Mouse (Mus musculus) layer of hippocampus, postnatal 14 days (tissue): ENCODE measurements around the gene Notch4. TPM values are rescaled to one million over a fixed set of nuclear protein-coding genes. Genes with fewer than 3 reads are reported as not detected.

Experiments
- DNase-seq, 2 experiments: peaks; one replicate each; pipeline ENCODE4 v3.0.0; 2021 to 2022; ENCODE audit warnings: low spot score in 2 of 2, mixed read lengths in 1 of 2
- total RNA-seq, 2 experiments: library from RNA; stranded (reverse); gene quantifications; 2 replicates each; pipeline ENCODE4 v1.2.3; 2021

The Notch4 gene
- total RNA-seq, 2 experiments from 2014 or later = 12.8 to 16.7 TPM

- no peak for DNase-seq
Observed at GRCm38 (mm10) chr17:34569919-34570318, 5.9 kb downstream of the Notch4 start.

GRCm38 (mm10) chr17:34571875-34572274, 7.8 kb downstream of the Notch4 start:
- DNase-seq = no peak

- DNase-seq = no peak
Observed at GRCm38 (mm10) chr17:34572361-34572760, 8.3 kb downstream of the Notch4 start.

- no peak for DNase-seq
Observed at GRCm38 (mm10) chr17:34576577-34576976, 12.5 kb downstream of the Notch4 start.

GRCm38 (mm10) chr17:34578070-34578469, 14.0 kb downstream of the Notch4 start:
- DNase-seq = no peak

GRCm38 (mm10) chr17:34582528-34582927, 18.5 kb downstream of the Notch4 start:
- no peak for DNase-seq

DNA sequence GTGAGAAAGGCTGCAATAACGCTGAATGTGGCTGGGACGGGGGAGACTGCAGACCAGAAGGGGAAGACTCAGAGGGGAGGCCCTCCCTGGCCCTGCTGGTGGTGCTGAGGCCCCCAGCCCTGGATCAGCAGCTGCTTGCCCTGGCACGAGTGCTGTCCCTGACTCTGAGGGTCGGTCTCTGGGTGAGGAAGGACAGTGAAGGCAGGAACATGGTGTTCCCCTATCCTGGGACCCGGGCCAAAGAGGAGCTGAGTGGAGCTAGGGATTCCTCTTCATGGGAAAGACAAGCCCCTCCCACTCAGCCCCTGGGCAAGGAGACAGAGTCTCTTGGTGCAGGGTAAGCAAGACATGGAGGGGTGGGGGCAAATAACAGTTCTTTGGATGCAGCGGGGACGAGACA, 19.3 kb downstream of the Notch4 start:
- no peak for DNase-seq

DNA sequence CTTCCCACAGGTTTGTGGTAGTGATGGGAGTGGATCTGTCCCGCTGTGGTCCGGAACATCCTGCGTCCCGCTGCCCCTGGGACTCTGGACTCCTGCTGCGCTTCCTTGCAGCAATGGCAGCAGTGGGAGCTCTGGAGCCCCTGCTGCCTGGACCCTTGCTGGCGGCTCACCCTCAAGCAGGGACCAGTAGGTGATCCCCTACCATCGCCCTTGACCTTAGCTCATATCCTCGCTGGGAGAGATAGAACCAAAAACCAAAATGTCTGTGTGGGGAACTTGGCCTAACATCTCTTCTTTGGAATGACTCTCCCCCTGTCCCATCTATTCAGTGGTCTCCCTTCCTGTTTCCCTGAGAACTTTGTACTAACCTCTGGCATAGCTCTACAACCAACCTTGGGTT, 19.8 kb downstream of the Notch4 start:
- DNase-seq = no peak

- no peak for DNase-seq
Observed at GRCm38 (mm10) chr17:34585121-34585520, 21.1 kb downstream of the Notch4 start.

DNA sequence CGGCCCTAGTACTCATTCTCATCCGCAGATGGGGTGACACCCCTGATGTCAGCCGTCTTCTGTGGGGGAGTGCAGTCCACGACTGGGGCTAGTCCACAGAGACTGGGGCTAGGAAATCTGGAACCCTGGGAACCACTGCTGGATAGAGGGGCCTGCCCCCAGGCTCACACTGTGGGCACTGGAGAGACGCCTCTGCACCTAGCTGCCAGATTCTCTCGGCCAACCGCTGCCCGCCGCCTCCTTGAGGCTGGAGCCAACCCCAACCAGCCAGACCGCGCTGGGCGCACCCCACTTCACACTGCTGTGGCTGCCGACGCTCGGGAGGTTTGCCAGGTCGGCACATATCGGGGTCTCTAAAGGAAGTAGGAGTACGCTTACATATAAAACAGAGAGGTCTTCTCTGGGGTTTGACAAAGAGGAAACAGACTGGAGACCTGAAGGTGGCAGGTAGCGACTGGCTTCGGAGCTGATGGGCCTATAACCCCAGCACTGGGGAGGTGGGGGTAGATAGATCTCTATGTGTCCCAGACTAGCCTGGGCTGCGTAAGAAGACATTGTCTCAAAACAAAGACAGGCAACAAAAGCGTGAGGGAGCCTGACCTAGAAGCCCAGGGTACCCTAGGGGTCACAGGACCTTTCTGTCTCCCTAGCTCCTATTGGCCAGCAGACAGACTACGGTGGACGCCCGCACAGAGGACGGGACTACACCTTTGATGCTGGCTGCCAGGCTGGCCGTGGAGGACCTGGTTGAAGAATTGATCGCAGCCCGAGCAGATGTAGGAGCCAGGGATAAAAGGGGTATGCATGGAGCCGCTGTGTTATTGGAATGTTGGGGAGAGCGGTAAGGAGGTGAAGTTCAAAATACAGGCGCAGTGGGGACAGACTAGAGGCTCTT, 22.1 kb downstream of the Notch4 start:
- DNase-seq = no peak

DNA sequence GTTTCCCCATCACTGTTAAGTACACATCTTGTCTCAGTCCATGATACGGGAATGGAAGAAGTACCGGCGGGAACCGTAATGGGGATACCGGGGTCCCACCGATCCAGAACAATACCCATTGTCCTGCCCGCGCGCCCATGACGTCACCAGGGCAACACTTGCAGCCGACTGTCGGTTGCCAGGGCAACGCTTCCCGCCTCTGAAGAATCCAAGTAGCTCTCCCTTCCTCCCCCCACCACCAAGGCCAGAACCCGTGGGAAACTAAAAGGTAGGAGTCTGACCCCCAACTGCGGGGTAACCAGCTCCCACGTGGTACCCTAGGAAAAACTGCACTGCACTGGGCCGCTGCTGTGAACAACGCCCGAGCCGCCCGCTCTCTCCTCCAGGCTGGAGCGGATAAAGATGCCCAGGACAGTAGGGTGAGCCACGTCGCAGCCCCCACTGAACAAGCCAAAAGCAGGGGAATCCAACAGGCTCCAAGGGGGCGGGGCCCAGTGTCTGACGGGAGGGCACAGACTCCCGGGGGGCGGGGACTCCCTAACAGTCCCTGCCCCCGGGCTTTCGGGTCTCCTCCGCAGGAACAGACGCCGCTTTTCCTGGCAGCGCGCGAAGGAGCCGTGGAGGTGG, 22.8 kb downstream of the Notch4 start:
- peak; percentile 86 to 92 for DNase-seq

DNA sequence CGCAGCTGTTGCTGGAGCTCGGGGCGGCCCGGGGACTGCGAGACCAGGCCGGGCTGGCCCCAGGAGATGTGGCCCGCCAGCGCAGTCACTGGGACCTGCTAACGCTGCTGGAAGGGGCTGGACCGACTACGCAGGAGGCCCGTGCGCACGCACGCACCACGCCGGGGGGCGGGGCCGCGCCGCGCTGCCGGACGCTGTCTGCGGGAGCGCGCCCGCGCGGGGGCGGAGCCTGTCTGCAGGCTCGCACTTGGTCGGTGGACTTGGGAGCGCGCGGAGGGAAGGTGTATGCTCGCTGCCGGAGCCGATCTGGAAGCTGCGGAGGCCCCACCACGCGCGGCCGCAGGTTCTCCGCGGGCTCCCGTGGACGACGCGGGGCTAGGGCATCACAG, 23.3 kb downstream of the Notch4 start:
- DNase-seq = peak; percentile 97 to 99

DNA sequence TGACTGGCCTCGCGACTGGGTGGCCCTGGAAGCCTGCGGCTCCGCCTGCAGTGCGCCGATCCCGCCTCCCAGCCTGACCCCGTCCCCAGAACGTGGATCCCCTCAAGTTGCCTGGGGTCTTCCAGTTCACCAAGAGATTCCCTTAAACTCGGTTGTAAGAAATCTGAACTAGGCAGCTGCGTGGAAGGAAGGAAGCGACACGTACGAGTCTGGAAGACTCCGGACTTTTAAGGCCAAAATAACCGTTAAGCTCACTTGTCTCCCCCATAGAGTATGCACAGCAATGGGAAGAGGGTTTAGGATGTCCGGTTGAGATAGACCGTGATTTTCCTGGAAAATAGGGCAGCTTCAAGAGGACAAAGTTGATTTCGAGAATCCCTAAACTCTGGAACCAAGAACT, 23.7 kb downstream of the Notch4 start:
- DNase-seq = no peak

GRCm38 (mm10) chr17:34588767-34589166, 24.7 kb downstream of the Notch4 start:
- no peak for DNase-seq

DNA sequence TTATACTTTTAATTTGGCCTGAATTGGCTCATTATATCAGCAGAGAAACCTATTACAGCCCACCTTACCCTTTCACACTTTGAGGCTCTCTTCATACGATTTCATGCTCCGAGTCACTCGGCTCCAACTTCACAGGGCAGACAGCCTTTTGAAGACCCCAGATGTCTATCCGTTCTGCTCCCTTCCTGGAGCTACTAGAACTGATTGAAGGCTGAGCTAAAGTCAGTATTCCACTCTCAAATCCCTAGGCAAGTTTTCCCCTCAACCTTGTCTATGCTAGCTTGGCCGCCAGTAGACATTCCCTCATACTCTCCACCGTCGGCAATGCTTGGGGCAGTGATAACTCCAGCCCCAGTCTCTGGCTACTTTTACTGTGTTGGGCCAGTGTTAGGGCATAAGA, 25.1 kb downstream of the Notch4 start:
- DNase-seq = no peak

GRCm38 (mm10) chr17:34589681-34590101, 25.6 kb downstream of the Notch4 start, which contains the start of gene Gpsm3:
Gene Gpsm3 (plus strand): TSS chr17:34589806.
- DNase-seq = no peak

- DNase-seq = peak in 1 of 2 experiments; percentile 10
Observed at GRCm38 (mm10) chr17:34590154-34590987, 26.3 kb downstream of the Notch4 start.

DNA sequence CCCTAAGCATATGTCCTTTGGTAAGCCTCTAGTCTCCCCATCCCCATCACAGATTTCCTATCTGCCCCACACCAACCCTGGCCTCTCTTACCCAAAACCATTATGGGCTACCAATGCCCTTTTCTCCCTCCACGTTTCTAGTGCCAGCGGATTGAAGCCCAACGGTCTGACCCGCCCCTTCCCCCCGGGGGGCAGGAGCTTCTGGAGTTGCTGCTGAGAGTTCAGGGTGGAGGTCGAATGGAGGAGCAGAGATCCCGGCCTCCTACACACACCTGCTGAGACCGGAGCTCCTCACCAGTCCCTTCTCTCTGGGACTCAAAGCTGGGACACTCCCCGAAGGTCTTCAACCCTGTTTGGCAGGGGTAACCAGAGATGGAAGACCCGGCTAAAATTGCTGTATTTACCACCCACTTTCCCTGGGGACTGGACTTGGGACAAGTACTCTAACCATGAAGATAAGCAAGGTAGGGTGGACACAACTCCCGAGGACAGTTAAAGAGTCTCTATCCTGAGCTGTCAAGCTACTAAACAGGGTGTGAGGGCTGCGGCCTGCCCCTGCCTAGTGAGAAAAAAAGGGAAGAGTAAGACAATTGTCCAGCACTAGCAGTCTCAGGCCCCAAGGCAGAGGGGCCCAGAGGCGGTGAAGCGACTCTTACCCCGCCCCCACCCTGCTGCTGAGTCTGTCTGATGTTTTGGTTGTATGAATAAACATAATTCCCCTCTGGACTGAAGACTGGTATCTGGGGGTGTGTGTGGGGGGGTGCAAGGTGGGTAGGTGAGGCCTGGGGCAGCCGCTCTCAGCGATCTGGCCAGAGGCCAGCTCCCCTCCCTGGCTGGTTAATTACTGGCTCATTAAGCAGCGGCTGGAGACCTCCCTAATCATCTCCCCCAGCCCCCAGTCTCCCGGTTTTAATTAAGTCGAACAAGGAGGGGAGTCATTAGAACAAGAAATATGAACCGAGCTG, 27.2 kb downstream of the Notch4 start, which contains the start of gene Pbx2:
Gene Pbx2 (plus strand): TSS at position 238 of the 965 bp plus-strand sequence.
- no peak for DNase-seq

DNA sequence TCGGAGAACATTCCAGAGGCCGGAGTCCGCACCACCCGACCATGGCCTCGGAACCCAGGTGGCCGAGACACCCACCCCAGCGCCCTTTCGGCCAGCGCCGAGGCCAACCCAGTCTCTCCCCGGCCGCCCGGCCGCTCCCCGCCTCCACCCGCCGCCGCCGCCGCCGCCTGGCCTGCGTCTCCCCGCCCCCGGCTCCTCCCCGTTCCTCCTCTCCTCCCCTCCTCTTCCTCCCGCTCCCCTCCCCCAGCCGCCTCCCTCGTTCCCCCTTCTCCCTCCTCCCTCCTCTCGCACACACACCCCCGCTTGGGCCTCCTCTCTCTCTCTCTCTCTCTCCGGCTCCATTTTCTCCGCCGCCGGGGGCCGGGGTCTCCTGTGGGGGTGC, 27.9 kb downstream of the Notch4 start:
- peak; percentile 69 to 82 for DNase-seq
